Mouse (Mus musculus) midbrain, embryonic 12.5 days (tissue): ENCODE measurements around the gene Tmem198b. TPM values are rescaled to one million over a fixed set of nuclear protein-coding genes. Genes with fewer than 3 reads are reported as not detected.
"Not testable (repeated sequence)": the region's sequence is repeated elsewhere in the genome, so short reads cannot be mapped to it uniquely, and the experiment has no call there.

Experiments
- ATAC-seq: fragments of 200-750 bp; cut with Nextera tagmentation; 2 replicates; pipeline ENCODE4 v1.8.0; 2017; ENCODE audit warnings: low read depth, moderate TSS enrichment, moderate library complexity; ENCODE audit not compliant: low FRiP score
- H3K27ac ChIP-seq: fragments of 300-500 bp; sonication (generic); replicated peaks from 2 replicates; pipeline ENCODE4 v1.5.1; 2016; ENCODE audit warnings: mild to moderate bottlenecking
- H3K27me3 ChIP-seq: fragments of 300-500 bp; sonication (generic); 2 replicates; pipeline ENCODE4 v1.6.1; 2016; ENCODE audit warnings: mild to moderate bottlenecking
- H3K36me3 ChIP-seq: fragments of 300-500 bp; sonication (generic); 2 replicates; pipeline ENCODE4 v1.6.1; 2016
- H3K4me1 ChIP-seq: fragments of 300-500 bp; sonication (generic); 2 replicates; pipeline ENCODE4 v1.6.1; 2016
- H3K4me2 ChIP-seq: fragments of 300-500 bp; sonication (generic); replicated peaks from 2 replicates; pipeline ENCODE4 v1.6.1; 2016; ENCODE audit warnings: mild to moderate bottlenecking, moderate library complexity
- H3K4me3 ChIP-seq: fragments of 300-500 bp; sonication (generic); 2 replicates; pipeline ENCODE4 v1.5.1; 2016; ENCODE audit warnings: mild to moderate bottlenecking
- H3K9ac ChIP-seq: fragments of 300-500 bp; sonication (generic); replicated peaks from 2 replicates; pipeline ENCODE4 v1.6.1; 2016; ENCODE audit warnings: mild to moderate bottlenecking, moderate library complexity
- H3K9me3 ChIP-seq: fragments of 300-500 bp; sonication (generic); 2 replicates; pipeline ENCODE4 v1.6.1; 2016; ENCODE audit warnings: mild to moderate bottlenecking
- WGBS: fragments of 180-500 bp; shearing (Covaris S2); methylation state at CpG from one replicate; pipeline ENCODE4 v1.1.7; 2016; 5-methylcytosine and 5-hydroxymethylcytosine counted together
- polyA plus RNA-seq: library from polyadenylated mRNA; unstranded; fragments of >200 nt; fragmentation: Nextera tagmentation; extraction: Ambion mirVana; gene quantifications from 2 replicates; pipeline ENCODE4 v1.2.1, GENCODE M21; 2016

Tmem198b gene
- 21.4 and 24.0 TPM in 2 replicates for polyA plus RNA-seq

DNA sequence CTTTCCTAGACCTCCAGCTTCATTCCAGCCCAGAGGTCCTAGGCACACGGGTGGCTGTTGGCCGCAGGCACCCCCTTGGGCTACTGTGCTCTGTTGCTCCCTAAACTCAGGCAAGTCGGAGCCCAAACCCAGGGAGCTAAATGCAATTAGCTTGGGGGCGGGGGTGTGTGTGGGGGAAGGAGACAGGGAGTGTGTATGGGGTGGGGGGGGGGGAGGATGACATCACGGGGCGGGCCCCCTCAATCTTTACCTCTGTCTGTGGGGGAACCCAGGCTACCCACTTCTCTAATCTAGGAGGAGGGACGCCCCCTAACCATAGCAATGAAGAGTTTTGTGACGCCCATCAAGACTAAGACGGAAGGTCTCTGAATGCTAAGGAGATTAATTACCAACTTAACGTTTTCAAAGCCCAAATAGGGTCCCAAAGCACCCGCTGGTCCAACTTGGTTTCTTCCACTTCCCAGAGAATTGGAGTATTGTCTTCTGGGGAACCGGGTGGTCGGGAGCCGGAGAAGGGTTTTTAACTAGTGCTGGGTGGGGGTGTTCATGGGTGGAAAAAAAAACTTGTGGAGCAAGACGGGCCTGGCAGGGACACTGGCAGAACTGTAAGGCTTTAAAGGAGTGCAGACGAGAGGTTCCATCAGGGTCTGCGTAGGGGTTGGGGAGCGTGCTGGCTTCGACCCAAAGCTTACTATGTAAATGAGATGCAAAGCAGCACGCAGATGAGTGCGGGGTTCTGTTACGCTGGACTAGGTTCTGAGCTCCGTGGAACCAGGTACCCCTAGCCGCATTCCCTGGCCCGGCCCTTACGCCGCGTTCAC is at the start of gene Tmem198b:
Tmem198b (minus strand) TSS at position 100 of the 821 bp plus-strand sequence.
- ATAC-seq: peak; percentile 67
- no peaks in the 10 kb centered on the region for H3K9me3 ChIP-seq
- H3K36me3 ChIP-seq: peaks cover 41% of the 10 kb centered on the region
- peak within 1 kb of the TSS; percentile 86 for H3K4me2 ChIP-seq
- WGBS: under 1% methylated on average over 28 of the region's 28 CpGs
- H3K27ac ChIP-seq: peak within 1 kb of the TSS; percentile 95
- peak within 1 kb of the TSS; percentile 73 for H3K4me3 ChIP-seq
- H3K4me1 ChIP-seq: peaks cover 55% of the 10 kb centered on the region
- H3K9ac ChIP-seq: peak within 1 kb of the TSS; percentile 85
- H3K27me3 ChIP-seq: no peaks in the 10 kb centered on the region

DNA sequence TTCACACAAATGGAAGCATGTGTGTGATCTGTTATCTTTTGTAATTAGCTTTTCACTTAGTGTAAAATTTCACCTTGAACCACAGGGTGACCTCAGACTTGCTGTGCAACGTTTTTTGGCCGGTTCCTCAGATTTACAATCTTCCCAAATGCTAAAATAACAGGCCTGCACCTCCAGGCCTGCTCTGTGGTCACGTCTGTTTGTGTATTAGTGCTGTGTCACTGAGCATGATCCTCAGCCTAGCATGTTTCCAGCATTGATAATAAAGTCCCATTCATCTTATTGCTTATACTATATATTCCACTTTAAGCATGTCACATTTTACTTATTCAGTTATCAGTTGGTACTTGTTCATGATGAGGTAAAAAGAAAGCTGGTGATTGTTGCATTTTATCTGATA is 46.2 kb upstream of the Tmem198b start:
- Histone ChIP-seq H3K27ac (no peak overlapping the region), H3K9me3 (no peaks in the 10 kb centered on the region), H3K27me3 (no peaks in the 10 kb centered on the region), H3K4me3 (no peak overlapping the region), H3K4me2 (no peak overlapping the region), H3K4me1 (no peaks in the 10 kb centered on the region), H3K36me3 (peaks cover 42% of the 10 kb centered on the region), H3K9ac (no peak overlapping the region)
- no peak for ATAC-seq
- 62% methylated on average over 3 of the region's 3 CpGs for WGBS

DNA sequence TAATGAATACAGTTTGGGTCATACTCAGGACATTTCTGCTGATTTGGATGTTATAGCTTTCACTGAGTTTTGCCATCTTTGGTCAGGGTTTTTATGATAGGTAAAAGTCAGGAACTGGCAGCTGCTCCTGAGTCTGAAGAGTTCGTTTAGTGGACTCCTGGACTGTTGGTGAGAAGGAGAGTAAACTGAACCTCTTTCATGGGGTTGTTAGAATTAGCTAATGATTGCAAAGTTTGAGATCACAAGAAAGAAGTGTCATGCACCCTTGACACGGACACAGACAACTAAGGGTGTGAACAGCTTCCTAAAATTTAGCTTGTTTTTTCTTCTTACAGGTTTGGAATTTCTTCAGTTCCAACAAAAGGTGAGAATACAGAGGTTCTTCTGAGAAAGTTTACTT is 44.3 kb upstream of the Tmem198b start:
- Histone ChIP-seq H3K4me2 (no peak overlapping the region), H3K9me3 (no peaks in the 10 kb centered on the region), H3K4me1 (no peaks in the 10 kb centered on the region), H3K36me3 (peaks cover 38% of the 10 kb centered on the region), H3K27ac (no peak overlapping the region), H3K4me3 (no peak overlapping the region), H3K27me3 (no peaks in the 10 kb centered on the region), H3K9ac (no peak overlapping the region)
- 80% methylated on average over 2 of the region's 2 CpGs for WGBS
- ATAC-seq: no peak

DNA sequence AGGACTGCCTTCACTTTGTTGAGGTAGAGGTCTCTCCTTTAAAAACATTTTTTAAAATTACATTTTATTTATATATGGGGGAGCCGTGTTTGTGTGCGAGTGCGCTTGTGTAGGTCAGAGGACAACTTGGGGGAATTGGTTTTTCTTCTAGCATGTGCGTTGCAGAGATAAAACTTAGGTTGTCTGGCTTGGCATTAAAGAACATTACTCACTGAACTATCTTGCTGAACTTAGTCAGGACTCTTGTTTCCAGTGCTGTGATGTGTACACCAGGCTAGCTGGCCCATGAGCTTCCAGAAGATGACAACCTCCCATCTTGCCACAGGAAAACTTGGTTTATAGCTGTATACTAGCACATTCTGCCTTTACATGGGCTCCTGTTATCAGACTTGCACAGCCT is 42.5 kb upstream of the Tmem198b start:
- no peak overlapping the region for H3K4me2 ChIP-seq
- H3K4me1 ChIP-seq: no peaks in the 10 kb centered on the region
- H3K4me3 ChIP-seq: no peak overlapping the region
- H3K27ac ChIP-seq: no peak overlapping the region
- 98% methylated on average over 4 of the region's 4 CpGs for WGBS
- H3K9ac ChIP-seq: no peak overlapping the region
- no peaks in the 10 kb centered on the region for H3K27me3 ChIP-seq
- no peaks in the 10 kb centered on the region for H3K9me3 ChIP-seq
- H3K36me3 ChIP-seq: peaks cover 42% of the 10 kb centered on the region
- ATAC-seq: no peak

DNA sequence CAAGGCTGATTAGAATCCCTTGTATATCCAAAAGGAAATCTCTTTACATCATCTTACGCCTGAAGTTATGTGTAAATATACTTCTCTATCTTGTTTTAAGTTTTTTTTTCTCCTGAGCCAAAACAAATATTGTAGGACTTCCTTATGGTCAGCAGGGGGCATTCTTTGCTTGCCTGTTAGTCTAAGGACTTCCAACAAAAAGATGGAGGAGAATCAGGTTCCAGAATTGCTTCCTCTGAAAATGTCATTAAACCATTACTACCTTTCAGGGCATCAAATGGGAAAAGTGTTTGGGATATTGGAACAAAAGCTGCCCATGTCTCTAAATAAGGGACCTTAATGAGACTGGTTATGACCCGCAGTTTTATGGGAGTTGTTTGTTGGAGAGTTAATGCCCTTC is 41.3 kb upstream of the Tmem198b start:
- 76% methylated on average over 2 of the region's 2 CpGs for WGBS
- Histone ChIP-seq H3K9me3 (no peaks in the 10 kb centered on the region), H3K27me3 (no peaks in the 10 kb centered on the region), H3K4me1 (no peaks in the 10 kb centered on the region), H3K4me2 (no peak overlapping the region), H3K9ac (no peak overlapping the region), H3K27ac (no peak overlapping the region), H3K36me3 (peaks cover 52% of the 10 kb centered on the region), H3K4me3 (no peak overlapping the region)
- no peak for ATAC-seq

DNA sequence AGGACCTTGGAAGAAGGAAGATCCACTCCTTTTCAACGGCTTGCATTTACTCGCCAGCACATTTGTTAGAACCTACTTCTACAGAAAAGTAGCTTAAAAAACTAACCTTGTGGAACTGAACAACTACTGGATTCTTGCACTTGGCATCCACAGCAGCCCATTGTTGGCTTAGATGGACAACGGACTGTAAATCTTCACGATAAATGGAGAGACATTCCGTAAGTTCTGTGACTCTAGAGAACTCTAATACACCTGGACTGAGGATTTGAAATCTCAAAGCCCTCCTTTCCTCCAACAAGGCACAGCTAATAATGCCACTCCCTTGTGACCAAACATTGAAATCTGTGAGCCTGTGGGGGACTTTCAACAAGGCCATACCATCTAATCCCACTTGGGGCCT is 39.1 kb upstream of the Tmem198b start:
- ATAC-seq: no peak
- no peak overlapping the region for H3K4me2 ChIP-seq
- H3K27ac ChIP-seq: no peak overlapping the region
- 94% methylated on average over 5 of the region's 5 CpGs for WGBS
- peaks cover 46% of the 10 kb centered on the region for H3K36me3 ChIP-seq
- H3K9ac ChIP-seq: no peak overlapping the region
- no peaks in the 10 kb centered on the region for H3K9me3 ChIP-seq
- no peaks in the 10 kb centered on the region for H3K27me3 ChIP-seq
- no peak overlapping the region for H3K4me3 ChIP-seq
- H3K4me1 ChIP-seq: no peaks in the 10 kb centered on the region

DNA sequence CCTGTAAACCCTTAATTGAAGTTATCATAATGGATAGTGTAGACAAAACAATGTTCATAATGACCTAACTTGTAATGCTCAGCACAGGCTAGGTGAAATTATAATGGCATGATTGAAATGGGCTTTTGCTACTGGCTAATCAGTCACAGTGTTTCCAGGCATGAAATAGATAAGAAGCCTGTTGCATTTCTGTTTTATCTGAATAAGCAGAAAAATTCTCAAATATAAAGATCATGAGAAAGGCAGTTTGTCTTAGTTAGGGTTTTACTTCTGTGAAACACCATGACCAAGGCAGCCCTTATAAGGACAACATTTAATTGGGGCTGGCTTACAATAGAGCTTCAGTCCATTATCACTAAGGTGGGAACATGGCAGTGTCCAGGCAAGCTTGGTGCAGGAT is 36.4 kb upstream of the Tmem198b start:
- Histone ChIP-seq H3K4me1 (no peaks in the 10 kb centered on the region), H3K9ac (no peak overlapping the region), H3K27me3 (no peaks in the 10 kb centered on the region), H3K27ac (no peak overlapping the region), H3K4me3 (no peak overlapping the region), H3K36me3 (peaks cover 56% of the 10 kb centered on the region), H3K9me3 (no peaks in the 10 kb centered on the region), H3K4me2 (no peak overlapping the region)
- ATAC-seq: no peak

DNA sequence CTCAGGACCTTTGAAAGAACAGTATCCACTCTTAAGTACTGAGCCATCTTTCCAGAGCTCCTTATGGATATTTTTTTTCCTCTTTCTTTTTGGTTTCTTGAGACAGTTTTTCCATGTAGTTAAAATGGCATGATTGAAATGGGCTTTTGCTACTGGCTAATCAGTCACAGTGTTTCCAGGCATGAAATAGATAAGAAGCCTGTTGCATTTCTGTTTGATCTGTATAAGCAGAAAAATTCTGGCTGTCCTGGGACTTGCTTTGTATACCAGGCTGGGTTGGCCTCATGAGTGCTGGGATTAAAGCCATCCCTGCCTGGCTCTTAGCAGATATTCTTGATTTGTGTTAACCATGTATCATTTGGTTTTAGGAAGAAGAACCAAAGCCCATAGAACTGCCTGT is 35.3 kb upstream of the Tmem198b start:
- H3K4me3 ChIP-seq: no peak overlapping the region
- no peaks in the 10 kb centered on the region for H3K9me3 ChIP-seq
- H3K4me2 ChIP-seq: no peak overlapping the region
- H3K4me1 ChIP-seq: no peaks in the 10 kb centered on the region
- ATAC-seq: no peak
- H3K27me3 ChIP-seq: no peaks in the 10 kb centered on the region
- H3K27ac ChIP-seq: no peak overlapping the region
- H3K9ac ChIP-seq: no peak overlapping the region
- peaks cover 64% of the 10 kb centered on the region for H3K36me3 ChIP-seq

DNA sequence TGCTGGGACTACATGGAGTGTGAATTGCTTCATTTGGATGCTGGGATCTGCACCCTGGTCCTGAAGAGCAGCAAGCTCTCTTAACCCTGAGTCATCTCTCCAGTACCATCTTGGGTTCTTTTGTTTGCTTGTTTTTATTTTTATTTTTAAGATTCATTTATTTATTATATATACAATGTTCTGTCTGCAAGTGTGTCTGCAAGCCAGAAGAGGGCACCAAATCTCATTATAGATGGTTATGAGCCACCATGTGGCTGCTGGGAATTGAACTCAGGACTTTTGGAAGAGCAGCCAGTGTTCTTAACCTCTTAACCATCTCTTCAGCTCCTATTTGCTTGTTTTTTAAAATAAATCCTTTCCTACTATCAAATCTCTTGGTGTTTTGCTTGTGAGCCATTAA is 33.2 kb upstream of the Tmem198b start:
- Histone ChIP-seq H3K36me3 (peaks cover 66% of the 10 kb centered on the region), H3K4me2 (no peak overlapping the region), H3K4me1 (no peaks in the 10 kb centered on the region), H3K27ac (no peak overlapping the region), H3K27me3 (no peaks in the 10 kb centered on the region), H3K4me3 (no peak overlapping the region), H3K9me3 (no peaks in the 10 kb centered on the region), H3K9ac (no peak overlapping the region)
- no peak for ATAC-seq

DNA sequence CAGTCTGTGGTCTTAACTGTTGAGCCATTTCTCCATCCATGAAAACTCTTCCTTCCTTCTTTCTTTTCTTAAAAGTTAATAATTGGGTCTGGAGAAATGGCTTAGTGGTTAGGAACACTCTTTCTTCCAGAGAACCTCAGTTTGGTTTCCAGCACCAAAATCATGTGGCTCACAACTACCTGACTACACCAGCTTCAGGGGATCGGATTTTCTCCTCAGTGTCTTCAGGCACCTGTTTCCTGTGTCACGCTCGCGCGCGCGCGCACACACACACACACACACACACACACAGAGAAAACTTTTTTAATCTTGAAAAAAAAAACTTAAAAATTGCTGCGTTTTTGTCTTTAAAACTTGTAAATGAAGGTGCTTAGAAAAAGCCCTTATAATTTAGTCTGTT is 19.7 kb upstream of the Tmem198b start:
- H3K9ac ChIP-seq: no peak overlapping the region
- peaks cover 17% of the 10 kb centered on the region for H3K4me1 ChIP-seq
- peaks cover 22% of the 10 kb centered on the region for H3K36me3 ChIP-seq
- no peaks in the 10 kb centered on the region for H3K27me3 ChIP-seq
- H3K4me3 ChIP-seq: no peak overlapping the region
- no peak for ATAC-seq
- H3K9me3 ChIP-seq: no peaks in the 10 kb centered on the region
- WGBS: 98% methylated on average over 9 of the region's 9 CpGs
- no peak overlapping the region for H3K4me2 ChIP-seq
- no peak overlapping the region for H3K27ac ChIP-seq

DNA sequence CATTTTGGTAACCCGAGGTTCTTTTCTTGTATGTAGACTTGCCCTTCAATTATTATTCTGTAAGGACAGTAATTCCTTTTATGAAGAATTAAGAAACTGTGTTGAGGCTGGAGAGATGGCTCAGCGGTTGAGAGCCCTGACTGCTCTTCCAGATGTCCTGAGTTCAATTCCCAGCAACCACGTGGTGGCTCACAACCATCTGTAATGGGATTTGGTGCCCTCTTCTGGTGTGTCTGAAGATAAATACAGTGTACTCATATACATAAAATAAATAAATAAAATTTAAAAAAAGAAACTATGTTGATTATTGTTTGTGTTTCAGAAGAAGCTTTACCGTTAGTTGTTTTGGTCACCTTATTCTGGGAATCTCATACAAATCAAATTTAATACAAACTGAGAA is 18.9 kb upstream of the Tmem198b start:
- Histone ChIP-seq H3K4me1 (peaks cover 17% of the 10 kb centered on the region), H3K4me2 (peak overlapping the region; percentile 84), H3K4me3 (peak overlapping the region; percentile 86; the same call in 1 of the 2 replicates), H3K36me3 (peaks cover 27% of the 10 kb centered on the region)
- not testable (repeated sequence) for H3K27me3 ChIP-seq, ATAC-seq, H3K27ac ChIP-seq, H3K9ac ChIP-seq, H3K9me3 ChIP-seq
- WGBS: 74% methylated on average over 4 of the region's 4 CpGs

DNA sequence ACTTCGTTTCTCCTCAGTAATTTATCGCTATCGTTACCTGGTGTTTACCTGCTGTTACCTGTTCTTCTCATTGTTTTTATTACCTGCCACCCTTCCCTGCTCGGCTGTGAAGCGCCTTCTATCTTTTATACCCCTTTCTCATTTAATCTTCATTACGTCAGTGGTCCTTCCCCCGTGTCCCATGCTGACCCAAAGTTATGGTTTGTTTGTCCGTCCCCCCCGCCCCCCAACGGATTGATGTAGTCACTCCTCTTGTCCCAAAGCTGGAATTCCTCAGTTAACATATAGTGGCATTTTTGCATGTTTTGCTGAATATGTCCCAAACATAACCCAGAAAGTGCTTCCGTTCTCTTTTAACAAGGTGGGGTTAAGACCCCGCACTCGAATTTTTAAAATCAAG is 18.0 kb upstream of the Tmem198b start:
- H3K27me3 ChIP-seq: no peaks in the 10 kb centered on the region
- H3K9me3 ChIP-seq: no peaks in the 10 kb centered on the region
- WGBS: 4% methylated on average over 13 of the region's 13 CpGs
- H3K27ac ChIP-seq: peak overlapping the region; percentile 56; the same call in 1 of the 2 replicates
- H3K9ac ChIP-seq: peak overlapping the region; percentile 69
- ATAC-seq: peak; percentile 1; the same call in 1 of the 2 replicates
- H3K36me3 ChIP-seq: peaks cover 33% of the 10 kb centered on the region
- peak overlapping the region; percentile 84 for H3K4me2 ChIP-seq
- peaks cover 17% of the 10 kb centered on the region for H3K4me1 ChIP-seq
- H3K4me3 ChIP-seq: peak overlapping the region; percentile 86
